Mouse (Mus musculus): ENCODE measurements around the gene Olfr1231.

Olfr1231 gene

DNA sequence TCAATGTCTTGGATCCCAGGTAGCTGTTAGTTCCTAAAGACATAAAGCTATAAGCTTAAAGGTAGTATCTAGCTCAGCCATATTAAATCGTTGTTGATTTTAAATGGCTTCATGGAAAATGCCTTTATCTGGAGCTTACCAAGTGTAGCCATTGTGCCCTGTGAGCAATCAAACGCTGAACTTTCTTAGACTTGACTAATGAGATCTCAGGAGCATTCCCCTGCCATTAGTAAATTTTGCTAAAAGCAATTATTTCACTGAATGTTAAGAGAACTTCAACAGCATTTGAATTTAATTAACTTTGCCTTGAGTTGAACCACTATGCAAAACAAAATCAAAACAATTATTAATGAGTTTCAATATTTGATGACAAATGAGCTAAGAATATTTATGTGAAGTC lies at the start of gene Olfr1231:
Olfr1231 (minus strand) TSS at position 101 of the 400 bp plus-strand sequence.
- DNase-seq = no peak

DNA sequence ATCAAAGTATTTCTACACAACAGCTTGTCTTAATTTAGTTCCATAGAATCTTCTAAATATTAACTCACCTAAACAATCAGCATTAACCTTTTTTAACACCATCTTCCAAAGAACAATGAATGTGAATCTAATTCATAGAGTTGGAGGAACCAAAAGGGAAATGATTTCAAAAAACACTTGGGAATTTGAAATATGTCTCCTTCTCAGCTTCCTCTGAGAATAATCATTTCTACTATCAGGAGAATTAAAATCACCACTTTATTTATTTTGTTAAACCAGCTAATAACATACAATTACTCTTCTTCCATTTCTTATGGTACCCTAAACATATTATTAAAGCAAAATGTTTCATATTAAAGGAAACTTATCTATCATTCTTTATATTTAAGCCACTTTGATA lies 35.4 kb upstream of the Olfr1231 start, which contains the start of gene Olfr1233:
Olfr1233 (minus strand) TSS at position 101 of the 400 bp plus-strand sequence.
- DNase-seq = no peak

DNA sequence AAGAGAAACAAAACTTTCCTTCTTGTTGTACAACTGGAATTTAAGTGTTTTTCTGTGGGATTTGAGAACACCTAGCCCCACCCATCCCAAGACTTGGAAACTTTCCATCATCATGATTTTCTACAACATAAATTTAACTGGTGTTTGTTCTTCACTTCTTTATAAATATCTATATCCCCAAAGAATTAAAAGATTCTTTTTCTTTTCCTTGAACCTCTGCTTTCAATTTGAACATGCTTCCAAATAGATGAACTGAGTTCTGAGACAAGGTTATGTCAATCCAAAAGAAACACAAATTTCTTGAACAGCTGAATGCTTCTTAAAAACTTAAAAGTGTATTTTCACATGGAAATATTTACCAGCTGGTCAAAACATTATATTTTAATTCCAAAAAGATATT lies 22.7 kb upstream of the Olfr1231 start, which contains the start of gene Olfr1232:
Olfr1232 (minus strand) TSS at position 101 of the 400 bp plus-strand sequence.
- no peak for DNase-seq

DNA sequence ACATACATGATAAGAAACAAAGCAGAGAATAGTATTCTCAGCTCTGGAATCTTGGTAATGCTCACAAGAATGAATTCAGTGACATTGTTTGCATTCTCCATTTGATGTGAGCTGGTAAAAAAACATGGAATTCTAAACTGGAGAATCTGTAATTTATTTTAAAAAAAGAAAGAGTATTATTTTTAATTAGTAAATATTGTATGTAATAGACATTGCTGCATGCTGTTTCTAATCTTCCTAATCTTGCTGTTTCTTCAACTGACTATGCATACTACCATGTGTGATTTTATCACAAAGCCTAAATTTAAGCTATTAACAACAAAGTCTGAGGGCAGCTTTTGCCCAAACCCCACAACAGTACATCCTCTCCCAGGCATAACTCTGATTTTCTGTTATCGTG lies 9.7 kb downstream of the Olfr1231 start, which contains the start of gene Olfr1230:
Olfr1230 (minus strand) TSS at position 101 of the 400 bp plus-strand sequence.
- DNase-seq = no peak

DNA sequence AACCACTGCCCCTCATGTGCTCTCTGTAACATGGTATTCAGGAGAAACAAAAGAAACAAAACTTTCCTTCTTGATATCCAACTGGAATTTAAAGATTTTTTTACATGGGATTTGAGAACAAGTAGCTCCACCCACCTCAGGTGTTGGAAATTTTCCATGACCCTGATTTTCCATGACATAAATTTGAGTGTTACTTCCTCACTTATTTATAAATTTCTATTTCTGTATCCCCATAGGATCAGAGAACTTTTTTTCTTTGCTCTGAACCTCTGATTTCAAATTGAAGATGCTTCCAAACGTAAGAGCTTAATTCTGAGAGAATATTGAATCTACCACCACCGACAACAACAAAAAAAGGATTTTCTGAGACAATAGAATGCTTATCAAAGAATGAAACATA lies 19.0 kb downstream of the Olfr1231 start, which contains the start of gene Olfr1229:
Olfr1229 (minus strand) TSS at position 101 of the 400 bp plus-strand sequence.
- DNase-seq = no peak

DNA sequence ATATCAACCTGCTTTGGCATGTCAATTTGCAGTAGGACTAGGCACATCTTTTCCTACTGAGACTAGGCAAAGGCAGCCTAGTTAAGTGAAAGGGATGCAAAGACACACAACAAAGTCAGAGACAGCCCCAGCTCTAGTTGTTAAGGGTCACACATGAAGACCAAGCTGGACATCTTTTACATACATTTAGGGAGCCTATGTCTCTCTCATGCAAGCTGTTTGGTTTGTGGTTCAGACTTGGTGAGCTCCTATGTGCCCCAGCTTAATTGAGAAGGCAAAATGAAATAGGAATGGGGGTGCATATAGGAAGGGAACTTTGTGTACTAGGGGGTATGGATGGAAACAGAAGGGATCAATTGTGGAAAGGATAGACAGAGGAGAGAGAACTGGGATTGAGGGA lies 52.9 kb downstream of the Olfr1231 start, which contains the start of gene Olfr1228:
Olfr1228 (minus strand) TSS at position 101 of the 400 bp plus-strand sequence.
- no peak for DNase-seq
